Mouse (Mus musculus) thymus, postnatal 10 days (tissue): ENCODE data around the gene Tdp1.

Experiments used
- DNase-seq, 2 experiments: peaks; one replicate each; pipeline ENCODE4 v3.0.0; 2021; ENCODE audit warnings: low spot score in 2 of 2

Tdp1 gene

DNA sequence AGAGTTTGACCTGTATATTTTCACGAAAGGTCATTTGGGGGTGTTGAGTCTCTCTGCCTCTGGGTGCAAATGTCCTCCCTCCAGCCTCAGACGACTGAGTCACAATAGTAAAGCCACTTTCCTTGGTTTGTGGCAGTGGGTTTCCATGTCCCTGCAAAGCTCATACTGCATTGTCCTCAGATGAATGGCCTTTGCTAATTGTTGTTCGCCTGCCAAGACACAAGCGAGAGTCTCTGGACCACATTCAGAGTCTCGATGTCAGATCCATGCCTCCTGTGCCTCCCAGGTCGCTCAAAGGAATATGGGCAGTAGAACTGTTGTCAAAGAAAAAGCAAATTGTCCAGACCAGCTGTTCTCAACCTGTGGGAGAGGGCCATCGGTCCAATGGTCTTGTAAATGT lies 116.1 kb downstream of the Tdp1 start:
- no peak for DNase-seq

DNA sequence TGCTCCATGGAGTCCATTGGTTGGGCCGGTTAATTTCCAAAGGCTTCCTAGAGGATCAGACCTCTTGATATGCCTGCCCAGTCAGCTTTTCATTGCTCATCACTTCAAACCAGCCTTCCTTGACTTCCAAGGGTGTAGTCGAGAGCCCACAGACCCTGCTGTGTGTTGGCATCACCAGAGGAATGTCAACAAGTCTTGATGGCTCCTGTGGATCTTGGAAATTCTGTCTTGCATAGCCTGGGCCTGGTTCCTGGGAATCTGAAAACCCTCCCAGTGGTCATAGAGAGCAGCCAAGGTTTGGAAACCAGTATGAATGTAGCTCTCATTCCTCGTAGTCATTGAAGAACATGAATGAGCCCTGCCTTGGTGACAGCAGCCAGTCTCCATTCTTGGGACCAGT lies 116.9 kb downstream of the Tdp1 start:
- DNase-seq = no peak

DNA sequence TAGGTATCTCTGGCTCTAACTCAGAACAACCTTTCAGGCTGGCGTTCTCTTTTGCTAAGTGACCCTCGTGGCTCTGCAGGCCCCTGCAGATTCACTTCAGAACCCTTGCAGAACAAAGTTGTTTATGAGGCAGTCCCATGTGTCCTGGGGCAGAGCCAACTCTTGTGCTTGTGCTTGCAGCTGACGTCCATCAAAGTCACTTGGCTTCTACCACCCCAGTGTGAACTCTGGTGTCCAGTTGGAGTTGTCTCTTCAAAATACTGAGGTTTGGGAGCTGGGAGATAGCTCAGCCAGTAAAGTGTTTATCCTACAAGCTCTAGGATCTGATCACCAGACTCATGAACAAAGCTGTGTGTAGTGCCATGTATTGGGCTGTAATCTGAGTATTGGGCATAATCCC lies 117.6 kb downstream of the Tdp1 start:
- DNase-seq = no peak

DNA sequence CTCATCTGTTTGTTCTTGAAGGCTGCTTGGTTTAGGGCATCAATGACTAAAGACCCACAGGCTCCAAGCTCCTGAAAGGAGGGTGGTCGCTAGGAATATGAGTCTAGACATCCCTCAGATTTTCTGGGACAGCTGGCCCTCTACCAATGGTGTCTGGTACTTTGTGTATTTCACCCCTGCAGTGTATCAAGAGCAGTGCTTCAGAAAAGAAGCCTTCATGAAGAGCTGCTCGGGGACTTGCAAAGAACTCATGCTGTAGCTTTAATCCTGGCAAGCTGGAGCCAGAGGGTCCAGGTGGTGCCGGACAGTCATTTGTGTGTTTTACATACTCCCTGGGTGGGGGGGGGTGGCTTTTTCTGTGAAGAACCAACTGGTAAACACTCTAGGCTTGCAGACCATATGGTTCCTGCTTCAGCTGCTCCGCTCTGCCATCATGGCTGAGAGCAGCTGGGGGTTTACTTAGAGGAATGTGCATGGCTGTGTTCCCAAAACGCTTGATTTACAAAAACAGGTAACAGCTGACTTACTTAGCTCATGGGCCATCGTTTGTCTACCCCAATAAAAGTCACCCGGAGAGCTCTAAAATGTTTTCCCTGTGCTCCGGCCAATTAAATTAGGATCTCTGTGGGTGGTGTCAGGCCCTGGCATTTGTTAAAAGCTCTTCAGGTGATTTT lies 118.7 kb downstream of the Tdp1 start:
- no peak for DNase-seq
